Mouse (Mus musculus) layer of hippocampus, postnatal 25 days (tissue): ENCODE results near the gene Ssbp3. TPM values are rescaled to one million over a fixed set of nuclear protein-coding genes. Genes with fewer than 3 reads are reported as not detected.

Source experiments
- DNase-seq, 2 experiments: peaks; one replicate each; pipeline ENCODE4 v3.0.0; 2022; ENCODE audit warnings: mixed read lengths in 2 of 2, low spot score in 1 of 2; ENCODE audit errors: extremely low spot score in 1 of 2
- total RNA-seq, 2 experiments: library from RNA; stranded (reverse); gene quantifications; 2 replicates each; pipeline ENCODE4 v1.2.3; 2021

Ssbp3 gene
- total RNA-seq, 2 experiments from 2014 or later, result 147 to 150 TPM

DNA sequence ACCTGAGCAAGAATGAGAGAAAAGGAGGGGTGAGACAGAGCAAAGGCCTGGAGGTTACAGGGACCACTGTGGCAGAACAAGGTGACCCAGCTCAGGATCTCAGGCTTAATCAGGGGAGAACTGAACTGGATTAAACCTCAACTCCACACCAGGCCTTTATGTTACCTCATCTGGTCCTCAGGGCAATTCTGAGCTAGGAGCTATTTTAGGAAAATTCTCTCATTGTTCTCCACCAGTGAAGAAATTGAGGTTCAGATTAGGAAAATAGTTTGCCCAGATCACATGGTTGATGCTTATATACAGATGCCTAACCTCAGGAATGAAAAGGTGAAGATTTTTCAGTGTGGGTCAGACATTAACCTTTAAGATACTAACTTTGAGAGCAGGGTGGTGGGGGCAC, 169.2 kb downstream of the Ssbp3 start:
- no peak for DNase-seq

DNA sequence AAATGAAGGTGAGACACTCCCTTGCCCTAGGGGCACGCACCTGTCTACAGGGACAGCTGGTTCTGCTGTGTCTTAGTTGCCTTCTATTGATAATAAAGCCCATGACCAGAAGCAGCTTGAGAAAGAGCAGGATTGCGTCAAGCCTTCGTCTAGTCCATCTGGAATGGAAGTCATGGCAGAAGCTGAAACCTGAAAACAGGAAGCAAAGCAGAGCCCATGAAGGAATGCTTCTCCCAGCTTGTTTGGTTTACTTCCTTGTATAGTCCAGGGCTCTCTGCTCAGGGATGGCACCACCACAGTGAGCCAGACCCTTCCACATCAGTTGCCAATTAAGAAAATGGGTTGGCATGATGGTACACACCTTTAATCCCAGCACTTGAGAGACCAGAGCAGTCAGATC, 171.7 kb downstream of the Ssbp3 start:
- no peak for DNase-seq

DNA sequence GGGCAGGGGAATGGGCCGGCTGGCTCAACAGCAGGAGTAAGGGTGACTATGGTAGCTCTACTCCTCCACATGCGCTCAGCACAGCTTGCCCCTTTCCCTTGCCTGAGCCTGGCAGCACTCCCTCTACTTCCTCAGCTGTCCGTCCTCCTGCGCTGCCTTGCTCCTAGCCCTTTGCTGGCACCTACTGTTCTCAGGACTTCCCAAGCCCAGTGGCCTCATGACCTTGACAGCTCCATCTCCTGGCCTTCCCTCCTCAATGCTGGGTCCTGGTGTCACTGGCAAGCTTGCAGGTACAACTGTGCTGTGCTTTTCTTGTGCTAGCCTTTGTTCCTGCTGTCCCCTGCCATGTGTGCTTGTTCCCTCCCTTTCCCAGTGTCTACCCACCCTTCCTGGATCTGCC, 172.6 kb downstream of the Ssbp3 start:
- no peak for DNase-seq

DNA sequence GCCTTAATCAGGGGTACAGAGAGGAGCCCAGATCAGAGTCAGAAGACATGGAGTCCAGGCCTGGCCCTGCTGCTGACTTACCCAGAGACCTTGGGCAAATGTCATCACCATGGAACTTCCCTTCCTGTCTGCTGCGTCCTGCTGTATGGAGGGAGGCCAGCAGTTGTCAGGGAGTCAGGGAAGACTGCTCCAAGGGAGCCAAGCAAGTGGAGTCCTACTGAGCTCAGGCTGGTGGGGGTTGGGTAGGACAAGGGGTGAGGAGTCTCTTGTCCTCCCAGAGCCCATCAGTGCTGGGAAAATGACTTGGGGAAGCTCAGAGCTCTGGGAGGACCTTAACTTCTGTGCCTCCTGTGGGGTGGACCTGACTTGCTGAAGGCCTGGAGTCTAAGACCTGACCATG, 173.8 kb downstream of the Ssbp3 start:
- DNase-seq, result peak in 1 of 2 experiments; percentile 16

DNA sequence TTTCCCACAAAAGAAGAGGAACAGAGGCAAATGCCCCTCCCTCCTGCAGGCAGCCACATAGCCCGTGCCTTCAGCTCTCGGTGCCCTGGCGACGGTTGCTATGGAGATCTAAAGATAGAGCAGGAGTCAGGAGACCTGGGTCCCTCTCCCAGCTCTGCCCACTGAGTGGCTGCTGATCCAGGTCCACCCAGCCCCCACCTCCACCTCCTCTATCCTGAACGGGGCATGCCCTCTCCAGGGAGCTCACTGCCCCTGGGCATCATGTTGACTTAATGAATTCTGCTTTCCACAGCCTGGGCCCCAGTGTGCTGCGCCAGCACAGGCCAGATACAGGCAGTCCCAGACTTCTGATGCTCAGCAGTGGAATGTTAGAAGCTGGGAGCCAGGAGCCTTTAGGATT, 174.4 kb downstream of the Ssbp3 start:
- DNase-seq, result peak; percentile 52 to 61

DNA sequence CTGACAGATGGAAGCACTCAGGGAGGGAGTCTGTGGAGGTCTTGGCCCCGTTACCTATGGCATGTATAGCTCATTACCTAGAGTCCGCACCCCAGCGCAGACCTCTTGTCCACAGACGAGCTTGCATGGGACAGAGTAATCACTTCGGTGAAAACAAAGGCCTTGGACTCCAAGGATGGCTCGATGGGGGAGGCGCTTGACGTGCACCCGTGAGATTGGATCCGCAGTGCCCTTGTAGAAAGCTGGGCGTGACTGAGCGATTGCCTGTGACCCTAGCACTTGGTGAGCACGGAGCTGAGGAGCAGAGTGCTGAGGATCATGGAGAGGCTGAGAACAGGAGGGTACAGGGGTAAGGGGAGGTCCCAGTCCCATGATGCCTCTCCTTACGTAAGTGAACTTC, 181.2 kb downstream of the Ssbp3 start:
- DNase-seq, result no peak

DNA sequence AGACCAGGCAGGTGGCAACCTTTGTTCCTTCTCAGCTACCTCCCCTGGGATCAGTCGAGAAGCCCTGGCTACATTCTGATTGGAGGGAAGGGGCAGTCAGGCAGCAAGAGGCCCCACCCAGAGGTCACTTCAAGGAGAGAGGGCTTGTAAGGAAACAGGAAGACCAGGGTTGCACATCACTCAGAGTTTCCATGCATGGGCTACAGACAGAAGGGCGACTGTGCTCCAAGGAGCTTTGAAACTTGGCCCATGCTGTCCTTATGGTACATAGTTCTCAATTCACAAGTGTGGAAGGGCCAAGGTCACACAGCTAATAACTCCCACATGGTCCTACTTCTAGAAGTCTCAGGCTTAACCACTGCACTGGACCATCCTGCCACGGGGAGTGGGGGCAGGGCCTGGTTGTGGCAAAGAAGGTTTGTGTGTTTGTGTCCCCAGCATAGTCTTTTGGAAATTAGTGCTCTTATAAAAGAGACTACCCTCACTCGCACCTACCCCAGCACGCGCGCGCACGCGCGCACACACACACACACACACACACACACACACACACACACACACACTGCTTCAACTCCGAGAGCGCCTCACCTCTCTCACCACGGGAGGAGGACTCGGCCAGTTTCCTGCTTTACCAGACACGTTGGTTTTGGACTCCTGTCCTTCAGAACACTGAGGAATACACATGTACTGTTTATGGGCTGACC, 184.1 kb downstream of the Ssbp3 start:
- no peak for DNase-seq

DNA sequence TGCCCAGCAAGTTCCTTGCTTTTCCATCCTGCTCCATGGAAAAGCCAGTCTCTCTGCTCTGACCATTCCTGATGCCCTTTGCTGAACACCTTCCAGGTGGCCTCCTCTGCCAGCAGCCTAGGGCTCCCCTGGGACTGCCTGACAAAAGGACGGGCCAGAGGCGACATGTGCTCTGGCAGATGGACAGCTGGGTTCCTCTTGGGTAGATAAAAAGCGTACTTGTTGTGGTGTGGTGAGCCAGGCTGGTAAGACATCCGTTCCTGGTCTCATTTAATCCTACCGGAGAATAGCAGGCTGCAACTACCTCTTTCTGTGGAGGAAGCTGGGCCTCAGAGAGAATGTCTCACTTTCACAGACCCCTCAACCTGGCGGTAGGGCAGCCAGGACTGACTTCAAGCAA, 185.5 kb downstream of the Ssbp3 start:
- DNase-seq, result no peak

DNA sequence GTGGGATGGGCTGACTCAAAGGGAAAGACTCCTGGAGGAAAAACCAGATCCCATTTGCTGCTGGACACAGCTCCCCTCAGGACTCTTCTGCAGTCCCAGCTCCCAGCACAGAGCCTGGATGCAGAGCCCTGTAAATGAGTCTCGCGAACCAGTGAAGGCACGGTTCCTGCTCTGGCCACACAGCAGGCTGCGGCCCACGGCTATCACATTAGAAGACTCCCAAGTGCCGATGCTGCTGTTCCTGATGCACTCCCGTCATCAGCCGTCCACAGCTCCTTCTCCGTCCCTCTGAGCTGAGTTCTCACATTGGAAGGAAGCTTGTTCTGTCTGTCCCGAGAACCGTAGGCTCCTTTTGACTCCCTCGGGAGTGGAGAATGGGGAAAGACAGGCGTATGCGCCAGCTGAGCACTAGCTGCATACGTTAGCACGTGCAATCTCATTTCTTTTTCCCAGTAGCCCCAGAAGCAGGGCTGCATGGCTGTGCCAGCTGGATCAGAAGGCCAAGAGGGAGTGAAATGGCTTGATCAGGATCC, 186.4 kb downstream of the Ssbp3 start, which contains the start of gene Cdcp2:
TSS of gene Cdcp2 (plus strand) at position 51 of the 533 bp plus-strand sequence.
- DNase-seq, result no peak

DNA sequence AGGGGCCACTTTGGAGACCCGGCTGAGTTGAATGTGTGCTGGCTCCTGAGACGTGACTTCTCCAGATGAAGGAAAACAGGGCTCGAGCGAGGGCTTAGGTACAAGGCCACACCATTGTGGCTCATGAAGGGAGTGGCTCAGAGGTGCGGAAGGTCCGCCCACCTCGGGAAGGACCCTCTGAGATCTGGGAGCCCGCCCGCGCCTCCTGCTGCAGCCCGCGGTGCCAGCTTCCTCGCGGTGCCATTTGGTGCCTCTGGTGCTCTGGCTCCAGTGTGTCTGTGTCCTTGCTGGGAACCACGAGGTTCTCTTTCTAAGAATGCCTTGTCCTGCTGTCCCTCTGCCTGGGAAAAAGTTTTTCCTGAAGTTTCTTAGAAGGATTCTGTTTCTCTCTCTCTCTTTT, 187.4 kb downstream of the Ssbp3 start:
- no peak for DNase-seq

DNA sequence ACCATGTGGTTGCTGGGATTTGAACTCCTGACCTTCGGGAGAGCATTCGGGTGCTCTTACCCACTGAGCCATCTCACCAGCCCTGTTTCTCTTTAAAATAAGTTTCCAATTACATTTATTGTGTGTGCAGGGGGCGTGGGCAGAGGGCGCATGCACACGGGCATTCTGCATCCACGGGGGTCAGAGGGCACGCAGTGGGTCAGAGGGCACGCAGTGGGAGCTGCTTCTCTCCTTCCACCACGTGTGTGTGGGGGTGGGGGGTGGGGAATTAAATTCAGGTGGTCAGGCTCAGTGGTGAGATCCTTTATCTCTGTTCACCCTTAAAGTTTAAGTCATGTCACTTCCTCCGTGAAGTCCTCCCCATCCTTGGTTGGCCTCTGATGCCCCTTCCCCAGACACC, 187.9 kb downstream of the Ssbp3 start:
- no peak for DNase-seq

DNA sequence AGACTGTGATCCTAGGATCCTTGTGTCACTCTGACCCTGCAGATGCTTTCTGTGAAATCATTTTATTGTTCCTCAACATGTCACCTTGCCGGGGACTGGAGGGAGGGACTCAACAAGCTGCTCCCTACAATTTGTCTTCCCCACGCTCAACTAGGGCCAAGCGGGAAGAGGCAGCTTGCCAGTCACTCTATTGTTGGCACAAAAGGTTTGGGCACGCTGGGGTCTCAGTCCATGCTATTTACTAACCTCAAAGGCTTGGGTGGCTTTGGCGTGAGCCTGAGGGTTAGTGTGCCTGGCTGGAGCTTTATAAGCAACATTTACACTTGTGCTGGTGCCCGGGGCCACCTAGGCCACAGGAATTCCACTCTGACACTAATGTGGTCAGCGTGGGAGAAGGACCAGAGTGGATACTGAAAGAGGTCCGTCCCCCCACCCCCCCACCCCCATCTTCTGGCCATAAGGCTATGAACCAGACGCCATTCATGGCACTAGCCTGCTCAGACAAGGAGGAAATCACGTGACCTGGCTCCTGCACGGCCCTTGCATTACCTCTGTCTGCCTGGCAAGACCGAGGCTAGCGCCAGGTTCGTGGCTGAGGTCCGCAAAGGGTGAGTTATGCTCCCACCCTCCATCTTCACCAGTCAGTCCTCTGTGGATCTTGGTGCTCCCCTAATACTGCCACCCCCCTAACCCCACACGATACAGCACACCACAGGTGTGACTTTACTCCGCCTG, 188.5 kb downstream of the Ssbp3 start:
- DNase-seq, result no peak

Other genes with a start within 250 kb of the Ssbp3 start
- gene Ttc4, start 231.8 kb upstream of the Ssbp3 start, total RNA-seq, result 10 to 100 TPM; 40.1 to 47.6 TPM
- 1 to 10 TPM; 2.0 to 2.4 TPM for gene Mroh7, start 179.8 kb upstream of the Ssbp3 start, total RNA-seq
- not detected for gene Fam151a, start 176.8 kb upstream of the Ssbp3 start, total RNA-seq
- 10 to 100 TPM; 45.7 to 46.8 TPM for gene Acot11, start 105.7 kb upstream of the Ssbp3 start, total RNA-seq
- 10 to 100 TPM; 58.7 to 60.6 TPM for gene Mrpl37, start 156.2 kb downstream of the Ssbp3 start, total RNA-seq
- gene Cyb5rl, start 156.3 kb downstream of the Ssbp3 start, total RNA-seq, result 1 to 10 TPM; 5.8 to 6.6 TPM
- not detected for gene Cdcp2, start 186.2 kb downstream of the Ssbp3 start, total RNA-seq